Mouse (Mus musculus) skeletal muscle tissue, adult 2 months (tissue): Measurements from ENCODE around the gene 1810049J17Rik.

ENCODE experiments used
- DNase-seq: peaks from one replicate; pipeline ENCODE4 v3.0.0-alpha.2; 2012; ENCODE audit warnings: low read depth, low spot score

Gene 1810049J17Rik

DNA sequence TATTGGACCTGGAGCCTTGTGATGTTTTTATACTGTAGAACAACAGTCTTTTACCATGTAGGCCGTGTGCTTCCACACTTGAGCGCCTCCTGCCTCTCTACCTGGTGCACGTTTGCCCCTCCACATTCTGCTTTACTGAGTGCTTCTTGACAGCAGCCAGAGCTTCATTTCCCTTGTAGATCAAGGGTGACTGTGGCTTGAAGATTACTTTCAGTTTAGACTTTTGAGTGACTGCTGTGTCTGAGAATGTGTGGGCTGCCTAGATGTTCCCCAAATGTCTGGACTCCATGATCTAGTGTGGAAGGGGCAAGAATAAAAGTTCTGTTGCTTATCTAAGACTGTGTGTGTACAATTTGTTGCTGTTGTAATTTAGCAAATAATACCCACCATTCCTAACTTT is 27.3 kb upstream of the 1810049J17Rik start:
- DNase-seq: no peak

DNA sequence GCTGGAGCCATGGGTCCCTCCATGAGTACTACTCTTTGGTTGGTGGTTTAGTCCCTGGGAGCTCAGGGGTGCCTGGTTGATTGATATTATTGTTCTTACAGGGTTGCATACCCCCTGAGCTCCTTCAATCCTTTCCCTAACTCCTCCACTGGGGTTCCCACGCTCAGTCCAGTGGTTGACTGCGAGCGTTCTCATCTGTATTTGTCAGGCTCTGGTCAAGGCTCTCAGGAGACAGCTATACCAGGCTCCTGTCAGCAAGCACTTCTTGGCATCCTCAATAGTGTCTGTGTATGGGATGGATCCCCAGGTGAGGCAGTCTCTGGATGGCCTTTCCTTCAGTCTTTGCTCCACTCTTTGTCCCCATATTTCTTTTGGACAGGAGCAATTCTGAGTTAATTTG is 25.2 kb upstream of the 1810049J17Rik start:
- DNase-seq: no peak

DNA sequence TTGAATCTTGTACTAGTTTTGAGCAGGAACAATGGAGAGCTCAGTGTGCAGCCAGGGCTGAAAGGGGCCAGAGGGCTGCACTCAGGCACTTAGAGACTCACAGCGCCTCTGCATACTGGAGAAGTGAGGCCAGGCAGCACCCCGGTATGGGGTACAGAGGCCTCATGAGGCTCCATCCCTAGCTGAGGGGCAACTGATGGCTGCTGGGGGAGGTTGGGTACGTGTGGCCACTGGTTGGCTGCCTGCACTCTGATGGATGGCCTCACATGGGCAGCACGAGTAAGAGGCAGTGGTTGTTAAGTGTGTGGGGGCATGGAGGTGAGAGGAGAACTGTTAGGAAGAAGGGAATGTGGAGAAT is 19.7 kb upstream of the 1810049J17Rik start:
- DNase-seq: no peak

DNA sequence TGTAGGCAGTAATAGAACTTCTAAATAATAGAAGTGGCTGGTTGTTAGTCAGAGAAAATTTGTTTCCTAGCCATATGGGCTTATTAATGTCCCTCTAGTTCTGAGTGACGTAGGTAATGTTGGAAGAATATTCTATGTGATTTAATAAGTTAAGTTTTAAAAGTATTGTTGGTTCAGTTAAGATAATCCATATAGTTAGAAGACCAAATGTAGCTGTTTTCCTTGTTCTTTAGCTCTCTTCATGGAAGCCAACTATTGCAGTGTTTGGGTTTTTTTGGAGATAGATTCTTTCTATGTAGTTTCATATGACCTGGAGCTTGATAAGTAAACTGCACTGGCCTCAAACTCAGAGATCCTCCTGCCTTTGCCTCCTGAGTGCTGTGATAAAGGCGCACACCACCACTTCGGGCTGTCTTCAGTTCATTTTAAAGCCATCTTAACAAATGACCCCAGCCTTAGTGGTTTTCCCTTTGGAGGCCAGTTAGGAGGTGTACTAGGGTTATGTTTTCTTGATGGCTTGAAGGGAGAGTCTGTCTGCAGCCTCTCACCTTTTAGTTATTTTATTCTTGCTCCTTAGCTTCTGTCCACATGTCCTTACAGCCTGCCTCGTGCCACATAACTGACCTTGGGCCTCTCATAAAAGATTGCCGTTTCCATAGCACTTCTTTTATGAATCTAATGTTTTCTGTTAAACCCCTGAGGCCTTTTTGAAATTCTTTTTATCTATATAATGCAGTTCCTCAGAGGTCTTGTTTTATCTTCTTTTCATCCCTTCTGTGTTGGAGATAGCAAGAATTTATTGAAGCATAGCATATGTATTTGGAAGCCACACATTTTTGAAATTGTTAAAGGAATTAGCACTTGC is 19.1 kb upstream of the 1810049J17Rik start:
- no peak for DNase-seq

DNA sequence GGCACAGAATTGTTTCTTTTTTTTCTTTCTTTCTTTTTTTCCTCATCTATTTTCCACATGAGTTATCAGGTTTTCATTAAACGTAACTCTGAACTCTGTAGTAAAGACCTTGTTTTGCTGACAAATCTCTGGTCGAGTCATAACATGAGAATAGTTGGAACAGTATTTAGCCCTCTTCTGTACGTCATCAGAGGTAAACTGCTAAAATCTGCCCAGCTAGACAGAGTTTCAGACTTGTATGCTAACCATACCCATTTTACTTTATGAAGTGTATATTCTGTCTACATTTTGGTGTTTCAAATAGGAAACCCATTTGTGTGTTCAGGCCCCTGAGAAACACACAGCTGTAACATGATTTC is 16.1 kb upstream of the 1810049J17Rik start:
- no peak for DNase-seq

DNA sequence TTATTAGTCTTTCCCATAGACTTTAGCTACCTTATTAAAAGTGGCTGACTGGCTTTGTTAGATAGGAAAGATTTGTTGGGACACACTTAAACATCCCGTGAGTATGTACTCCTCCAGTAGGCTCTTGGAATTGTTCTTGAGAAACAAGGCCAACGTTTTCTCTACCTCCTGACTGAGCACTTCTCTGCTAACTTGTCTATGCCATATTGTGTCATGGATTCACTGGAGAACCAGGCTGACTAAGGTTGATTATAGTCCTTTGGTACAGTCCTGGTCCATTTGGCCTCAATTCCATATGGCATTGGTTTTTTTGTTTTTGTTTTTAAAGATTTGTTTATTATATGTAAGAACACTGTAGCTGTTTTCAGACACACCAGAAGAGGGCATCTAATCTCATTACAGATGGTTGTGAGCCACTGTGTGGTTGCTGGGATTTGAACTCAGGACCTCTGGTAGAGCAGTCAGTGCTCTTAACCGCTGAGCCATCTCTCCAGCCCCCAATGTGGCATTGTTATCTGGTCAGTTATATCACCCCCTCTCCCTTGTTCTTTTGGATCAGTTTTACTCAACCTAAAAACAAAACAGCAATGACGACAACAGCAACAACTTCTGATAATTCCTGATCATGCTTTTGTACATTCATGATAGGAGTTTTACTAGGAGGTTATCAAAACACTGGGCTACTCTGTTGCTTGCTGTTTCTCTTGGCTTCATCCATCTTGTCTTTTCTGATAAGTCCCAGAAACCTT is 15.5 kb upstream of the 1810049J17Rik start:
- no peak for DNase-seq

DNA sequence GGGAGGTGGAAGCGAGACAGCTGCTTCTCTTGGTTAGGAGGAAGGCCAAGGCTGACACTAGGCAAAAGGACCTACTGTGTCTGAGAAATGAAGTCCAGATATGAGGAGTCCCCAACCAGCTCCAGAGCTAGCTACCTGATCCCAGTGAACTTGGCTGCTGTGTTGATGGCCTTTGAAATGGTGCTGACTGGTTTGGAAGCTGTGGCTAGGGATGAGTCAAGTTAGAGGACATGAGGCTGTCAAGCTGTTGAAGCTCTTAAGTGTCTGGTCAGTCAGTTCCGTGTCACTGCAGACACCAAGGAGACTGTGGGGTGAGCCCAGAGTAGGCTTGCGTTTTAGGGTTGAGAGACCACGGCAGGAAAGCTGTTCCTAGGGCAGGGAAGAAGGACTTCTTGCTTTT is 12.7 kb upstream of the 1810049J17Rik start:
- peak; percentile 80 for DNase-seq

DNA sequence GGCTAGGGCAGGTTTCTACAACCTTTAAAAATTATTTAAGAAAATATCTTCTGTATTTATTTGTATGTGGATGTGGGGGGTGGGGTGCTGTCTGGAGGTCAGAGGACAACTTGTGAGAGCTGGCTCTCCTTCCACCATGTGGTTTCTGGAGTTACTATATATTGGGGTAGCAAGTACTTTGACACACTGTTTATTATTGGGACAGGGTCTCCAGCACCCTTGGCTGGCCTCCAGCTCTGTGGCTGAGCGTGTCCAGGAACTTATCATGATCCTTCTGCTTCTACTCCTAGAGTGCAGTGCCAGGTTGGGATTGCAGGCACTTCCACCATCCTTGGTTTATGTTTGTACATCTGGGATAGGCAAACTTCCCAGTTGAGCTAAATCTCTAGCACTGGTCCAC is 9.6 kb upstream of the 1810049J17Rik start:
- DNase-seq: no peak

DNA sequence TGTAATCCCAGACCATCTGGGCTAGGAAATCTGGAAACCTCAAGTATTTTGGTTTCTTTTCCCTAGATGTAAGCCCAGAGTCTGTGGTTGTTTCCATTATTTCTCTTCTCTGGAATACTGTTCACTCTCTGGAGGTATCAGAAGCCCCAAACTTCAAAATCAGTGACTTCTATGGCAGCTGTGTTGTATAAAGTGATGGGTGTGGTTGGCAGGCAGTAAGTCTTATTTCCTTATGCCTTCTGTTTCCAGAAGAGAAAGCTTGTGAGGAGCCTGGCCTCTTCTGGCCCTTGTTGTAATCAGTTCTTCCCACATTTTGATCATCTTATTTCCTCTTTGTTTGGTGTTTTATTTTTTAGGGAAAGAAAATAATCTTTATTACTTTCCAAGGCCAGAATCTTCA is 9.2 kb upstream of the 1810049J17Rik start:
- no peak for DNase-seq

DNA sequence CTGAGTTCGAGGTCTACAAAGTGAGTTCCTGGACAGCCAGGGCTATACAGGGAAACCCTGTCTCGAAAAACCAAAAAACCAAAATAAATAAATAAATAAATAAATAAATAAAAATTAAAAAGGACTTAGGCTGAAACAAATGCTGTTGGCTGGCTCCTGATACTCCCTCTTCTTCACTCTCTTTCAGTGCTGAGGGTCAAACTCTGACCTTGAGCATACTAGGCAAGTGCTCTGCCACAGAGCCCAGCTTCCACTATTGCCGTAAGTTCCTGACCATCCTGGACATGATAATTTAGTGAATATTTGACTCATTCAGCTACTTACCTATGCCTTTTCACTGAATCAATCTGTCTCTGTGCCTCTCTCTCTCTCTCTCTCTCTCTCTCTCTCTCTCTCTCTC is 8.7 kb upstream of the 1810049J17Rik start:
- no peak for DNase-seq

DNA sequence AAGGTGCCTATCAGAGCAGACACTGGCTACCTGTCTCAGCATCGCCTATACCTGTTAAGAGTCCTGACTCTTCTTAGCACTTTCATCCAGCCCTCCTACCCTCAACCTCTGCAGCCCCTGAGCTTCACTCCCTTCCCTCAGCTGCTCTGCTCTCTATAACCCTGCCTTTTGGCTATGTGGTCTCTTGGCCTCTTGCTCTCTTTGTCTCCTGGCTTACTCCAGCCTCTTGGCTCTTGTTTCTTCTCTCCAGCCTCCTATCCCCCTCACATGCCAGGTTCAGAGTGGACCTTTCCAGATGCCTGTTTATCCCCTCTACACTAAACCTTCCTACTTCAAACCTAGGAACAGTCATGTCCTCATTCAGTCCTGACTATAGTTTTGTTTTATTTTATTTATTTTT is 2.6 kb upstream of the 1810049J17Rik start:
- DNase-seq: no peak

DNA sequence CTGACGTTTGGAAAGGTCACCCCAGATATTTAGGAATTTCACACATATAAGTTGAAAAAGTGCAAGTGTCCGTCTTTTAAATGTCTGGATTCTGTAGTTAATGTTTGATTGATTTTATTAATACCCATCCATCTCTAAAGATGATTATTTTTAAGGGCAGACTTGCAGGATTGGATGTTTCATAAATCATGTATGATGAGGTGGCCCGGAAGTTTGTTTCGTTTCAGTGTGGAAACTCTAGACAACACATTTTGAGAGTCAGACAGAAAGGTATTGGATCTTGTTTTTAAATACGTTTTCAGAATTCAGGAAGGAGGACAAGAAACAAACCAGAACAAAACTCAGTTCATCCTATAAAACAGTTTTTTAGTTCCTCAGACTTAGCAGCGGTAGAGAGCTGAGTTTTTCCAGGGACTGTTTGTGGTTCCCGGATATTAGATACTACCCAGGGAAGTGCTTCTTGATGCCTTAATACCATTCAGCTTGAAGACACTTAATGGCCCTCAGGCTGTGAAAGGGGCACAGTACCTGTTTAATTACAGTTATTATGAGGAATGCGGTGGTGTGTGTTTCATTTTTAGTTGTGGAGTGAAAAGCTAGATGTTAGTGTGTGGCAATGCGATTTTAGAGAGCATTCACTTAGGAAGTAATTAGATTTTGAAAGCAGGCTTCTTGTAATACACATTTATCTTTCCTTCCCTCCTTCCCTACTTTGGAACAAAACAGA is 1.1 kb upstream of the 1810049J17Rik start:
- no peak for DNase-seq

DNA sequence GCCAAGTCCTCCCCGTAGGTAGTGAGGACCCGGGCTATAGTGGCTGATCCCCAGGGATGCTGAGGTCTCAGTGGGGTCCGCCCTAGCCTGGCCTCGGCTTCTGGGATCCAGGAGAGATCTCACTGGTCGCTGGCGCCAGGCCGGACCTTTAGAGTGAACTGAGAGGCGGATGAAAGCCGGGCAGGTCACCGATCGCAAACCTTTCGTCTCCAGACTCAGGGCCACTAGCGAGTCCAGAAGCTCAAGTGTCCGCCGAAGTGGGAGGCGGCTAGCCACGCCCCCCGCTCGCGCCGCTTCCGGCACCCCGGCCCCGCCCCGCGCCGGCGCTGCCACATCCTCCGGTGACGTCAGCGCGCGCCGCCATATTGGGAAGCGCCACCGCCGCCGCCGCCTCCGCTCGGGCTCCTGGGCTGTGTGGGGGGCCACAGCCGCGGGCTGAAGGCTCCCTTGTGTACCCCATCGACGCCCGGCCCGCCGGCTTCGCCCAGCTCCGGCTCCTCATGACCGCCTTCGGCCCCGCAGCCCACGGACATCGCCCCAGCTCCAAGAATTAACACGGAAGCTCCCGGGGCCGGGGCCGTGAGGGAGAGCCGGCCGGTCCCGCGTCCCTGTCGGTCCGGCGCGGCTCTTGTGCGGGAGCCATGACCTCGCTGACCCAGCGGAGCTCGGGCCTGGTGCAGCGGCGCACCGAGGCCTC is 460 bp downstream of the 1810049J17Rik start, which contains the start of gene Golph3:
Golph3 (plus strand) TSS at position 360 of the 697 bp plus-strand sequence.
- DNase-seq: peak; percentile 88

DNA sequence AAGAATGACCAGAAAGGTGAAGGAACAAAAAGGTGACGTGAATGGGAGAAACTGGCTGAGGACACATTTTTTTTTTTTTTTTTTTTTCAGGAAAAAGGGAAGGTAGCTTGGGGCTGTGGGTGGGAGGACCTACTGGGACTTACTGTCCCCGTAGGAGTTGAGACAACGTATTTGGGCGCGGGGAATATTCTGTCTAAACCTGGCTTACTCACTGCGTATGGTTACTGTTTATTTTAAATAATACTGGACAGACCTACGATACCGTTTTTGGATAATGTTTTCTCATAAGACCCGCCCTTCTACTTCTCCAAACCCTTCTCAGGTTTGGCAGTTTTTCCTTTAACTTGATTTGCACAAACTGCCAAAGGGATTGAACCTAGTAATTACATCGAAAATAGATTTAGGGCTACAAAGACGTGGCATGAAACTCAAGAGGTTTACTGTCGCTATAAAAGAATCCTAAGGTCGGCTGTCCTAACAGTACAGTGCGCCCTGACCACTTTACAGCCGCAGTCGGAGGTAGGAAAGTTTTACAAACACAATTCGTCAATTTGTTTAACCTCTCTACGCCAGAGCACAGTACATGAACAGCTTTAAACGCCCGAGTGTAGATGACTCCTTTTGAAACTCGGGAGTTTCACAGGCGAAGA is 1.1 kb downstream of the 1810049J17Rik start:
- no peak for DNase-seq

DNA sequence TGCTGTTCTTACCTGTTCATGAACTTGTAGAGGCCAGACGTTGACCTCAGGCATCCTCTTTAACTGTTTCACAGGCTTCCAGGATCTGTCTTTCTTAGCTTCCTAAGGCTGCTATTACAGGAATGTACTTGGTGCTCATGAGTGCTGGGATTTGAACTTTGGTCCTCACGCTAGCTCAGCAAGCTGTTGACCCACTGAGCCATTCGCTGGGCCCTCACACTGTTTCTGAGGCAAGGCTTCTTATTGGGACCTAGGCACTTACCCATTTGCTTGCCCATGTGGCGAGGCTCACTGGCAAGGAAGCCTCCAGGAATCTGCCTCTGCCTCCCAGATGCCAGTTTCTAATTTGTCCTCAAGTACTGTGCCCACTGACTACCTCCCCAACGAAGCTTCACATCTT is 1.8 kb downstream of the 1810049J17Rik start:
- DNase-seq: no peak

DNA sequence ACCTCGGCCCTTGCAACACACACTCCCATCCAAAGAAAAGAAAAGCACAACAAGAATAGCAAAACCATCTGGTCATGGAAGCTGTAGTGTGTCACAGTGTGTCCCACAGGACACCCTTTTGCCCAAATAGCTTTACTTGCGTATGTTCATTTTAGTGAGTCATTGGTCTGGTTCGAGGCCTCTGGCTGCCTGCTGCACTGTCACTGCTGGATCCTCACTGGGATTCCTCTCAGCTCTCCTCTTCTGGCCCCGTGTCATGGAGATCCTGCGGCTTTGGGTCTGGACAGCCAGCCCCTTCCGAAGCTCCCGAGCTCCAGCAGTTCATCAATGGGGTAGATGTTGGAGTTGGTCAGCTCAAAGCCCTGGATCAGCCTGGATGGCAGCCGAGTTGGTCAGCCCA is 3.2 kb downstream of the 1810049J17Rik start:
- no peak for DNase-seq

DNA sequence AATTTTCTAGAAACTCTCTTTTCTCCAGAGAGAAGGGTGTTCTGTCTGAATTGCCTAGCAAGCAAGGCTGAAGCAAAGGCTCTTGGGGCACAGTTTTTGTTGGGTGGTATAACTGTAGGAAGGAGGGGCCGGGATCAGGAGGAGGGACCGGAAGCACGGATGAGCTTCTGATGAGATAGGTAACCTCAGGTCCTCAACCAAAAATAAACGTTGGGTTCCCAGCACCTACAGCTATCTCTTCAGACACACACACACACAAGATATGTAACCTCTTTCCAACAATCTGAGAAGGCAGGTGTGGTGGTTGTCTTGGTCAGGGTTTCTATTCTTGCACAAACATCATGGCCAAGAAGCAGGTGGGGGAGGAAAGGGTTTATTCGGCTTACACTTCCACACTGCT is 4.4 kb downstream of the 1810049J17Rik start:
- no peak for DNase-seq

DNA sequence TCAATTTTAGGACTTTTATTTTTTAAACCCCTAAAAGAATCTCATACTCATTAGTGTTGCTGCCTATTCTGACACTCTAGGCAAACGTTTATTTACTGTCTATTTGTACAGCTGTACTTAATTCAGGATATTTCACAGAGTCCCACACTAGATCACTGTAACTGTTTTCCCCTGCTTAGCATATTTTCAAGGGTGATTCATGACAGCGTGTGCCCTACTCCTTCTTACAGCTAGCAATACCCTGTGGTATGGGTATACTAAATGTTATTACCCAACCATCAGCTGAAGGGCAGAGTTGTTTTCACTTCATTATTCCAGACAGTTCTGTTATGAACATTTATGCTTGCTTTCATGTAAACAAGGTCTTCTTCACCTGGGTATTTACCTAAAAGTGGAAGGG is 5.7 kb downstream of the 1810049J17Rik start:
- no peak for DNase-seq

DNA sequence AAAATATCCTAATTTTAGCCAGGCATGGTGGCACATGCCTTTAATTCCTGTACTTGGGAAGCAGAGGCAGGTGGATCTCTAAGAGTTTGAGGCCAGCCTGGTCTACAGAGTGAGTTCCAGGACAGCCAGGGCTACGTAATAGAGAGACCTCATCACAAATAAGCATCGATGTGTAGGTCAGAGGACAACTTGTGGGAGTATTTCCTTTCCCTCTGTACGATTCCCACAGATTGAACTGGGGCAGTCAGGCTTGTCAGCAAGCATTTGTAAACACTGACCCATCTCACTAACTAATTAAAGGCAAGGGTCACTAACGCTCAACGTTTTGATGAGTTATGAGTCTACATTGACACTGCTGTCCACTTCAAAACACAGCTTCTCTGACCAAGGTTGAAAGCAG is 7.1 kb downstream of the 1810049J17Rik start:
- DNase-seq: no peak

DNA sequence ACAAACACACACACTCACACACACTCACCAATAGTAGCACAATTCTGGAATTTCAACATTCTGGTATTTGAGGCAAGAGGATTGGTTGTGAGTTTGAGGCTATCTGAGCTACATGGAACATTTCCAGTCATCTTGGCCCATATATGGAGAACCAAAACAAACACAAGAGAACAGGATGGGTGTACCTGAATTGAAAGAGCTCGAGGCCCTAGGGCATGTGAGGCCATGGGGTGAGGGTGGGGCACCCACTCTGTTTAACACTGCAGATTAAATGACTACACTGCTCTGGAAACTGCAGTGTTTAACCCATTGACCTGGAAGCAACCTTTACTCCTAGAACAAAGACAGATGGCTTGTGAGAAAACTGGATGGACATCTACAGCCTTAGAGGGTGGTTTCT is 8.4 kb downstream of the 1810049J17Rik start:
- no peak for DNase-seq

DNA sequence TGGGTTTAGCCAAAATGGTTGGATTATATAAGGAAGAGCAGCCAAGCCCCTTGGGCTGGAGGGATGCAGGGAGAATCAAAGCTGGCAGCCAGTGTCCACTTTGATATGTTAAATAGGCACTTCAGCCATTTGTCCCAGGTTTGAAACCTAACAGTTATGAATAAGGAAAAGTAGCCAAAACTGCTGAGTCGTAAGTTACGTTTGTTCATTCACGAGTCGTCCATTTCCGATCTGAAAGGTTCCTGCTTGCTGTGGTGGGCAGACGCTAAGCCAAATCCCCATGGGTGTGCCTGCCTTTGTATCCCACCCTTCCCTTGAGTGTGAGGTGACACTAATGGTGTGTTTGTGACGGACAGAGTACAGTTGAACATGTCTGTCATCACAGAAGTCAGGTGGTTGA is 10.2 kb downstream of the 1810049J17Rik start:
- DNase-seq: no peak
